Mouse (Mus musculus) CH12.LX (cell line): ENCODE measurements around the gene Col16a1. TPM values are rescaled to one million over a fixed set of nuclear protein-coding genes. Genes with fewer than 3 reads are reported as not detected.

Experiments
- DNase-seq: peaks from one replicate; pipeline ENCODE4 v3.0.0-alpha.2; 2013; ENCODE audit errors: extremely low read depth
- H3K27ac ChIP-seq: 2 replicates; pipeline ENCODE4 v1.5.1; 2012; ENCODE audit warnings: low read depth, mild to moderate bottlenecking, control low read depth, moderate library complexity; ENCODE audit not compliant: insufficient read depth
- H3K27me3 ChIP-seq: replicated peaks from 2 replicates; pipeline ENCODE3; 2012; ENCODE audit warnings: inconsistent platforms
- H3K36me3 ChIP-seq, 2 experiments: replicated peaks in 1 of 2; 2 replicates each; pipeline versions ENCODE3 to v1.6.1; 2012; ENCODE audit warnings: inconsistent platforms in 1 of 2, low read length in 1 of 2, mild to moderate bottlenecking in 1 of 2, mixed read lengths in 1 of 2, moderate library complexity in 1 of 2; ENCODE audit not compliant: control insufficient read depth in 1 of 2, insufficient read depth in 1 of 2
- H3K4me1 ChIP-seq, 2 experiments: 2 replicates each; pipeline ENCODE4 v1.6.1; 2012; ENCODE audit warnings: inconsistent platforms in 1 of 2, moderate library complexity in 1 of 2; ENCODE audit not compliant: insufficient read depth in 2 of 2, control insufficient read depth in 1 of 2
- H3K4me2 ChIP-seq: 2 replicates; pipeline ENCODE4 v1.6.1; 2012; ENCODE audit warnings: low read depth, mild to moderate bottlenecking, control low read depth; ENCODE audit not compliant: poor library complexity, insufficient read depth, severe bottlenecking
- H3K4me3 ChIP-seq, 3 experiments: fragments of 150-350 bp in 1 of 3; sonication (generic) in 1 of 3; replicated peaks in 1 of 3; 2 replicates each; pipeline versions ENCODE3 to v1.5.1; 2011 to 2012; ENCODE audit warnings: low read depth in 2 of 3, low read length in 2 of 3, mild to moderate bottlenecking in 2 of 3, moderate library complexity in 2 of 3, control low read depth in 1 of 3, improper control_type of control experiment in 1 of 3, inconsistent platforms in 1 of 3, mixed read lengths in 1 of 3; ENCODE audit not compliant: poor library complexity in 1 of 3
- H3K79me2 ChIP-seq: replicated peaks from 2 replicates; pipeline ENCODE4 v1.6.1; 2012; ENCODE audit warnings: mild to moderate bottlenecking, moderate library complexity; ENCODE audit not compliant: control insufficient read depth, poor library complexity, insufficient read depth, severe bottlenecking; ENCODE audit errors: extremely low read depth
- H3K9ac ChIP-seq: 2 replicates; pipeline ENCODE4 v1.6.1; 2012; ENCODE audit warnings: low read depth, mild to moderate bottlenecking, control low read depth, moderate library complexity; ENCODE audit not compliant: insufficient read depth
- H3K9me3 ChIP-seq: replicated peaks from 2 replicates; pipeline ENCODE3; 2012; ENCODE audit warnings: low read length, inconsistent platforms, mixed read lengths
- BHLHE40 ChIP-seq: IDR thresholded peaks from 2 replicates; pipeline ENCODE4 v1.6.1; 2011; ENCODE audit warnings: mild to moderate bottlenecking, low read depth, low read length, improper control_type of control experiment
- CHD2 ChIP-seq: IDR thresholded peaks from 2 replicates; pipeline ENCODE4 v1.6.1; 2011; ENCODE audit warnings: low read length, improper control_type of control experiment
- CTCF ChIP-seq, 2 experiments: IDR thresholded peaks in 1 of 2; conservative IDR thresholded peaks in 1 of 2; 2 replicates each; pipeline ENCODE4 v1.5.1; 2011 to 2012; ENCODE audit warnings: low read depth in 2 of 2, low read length in 2 of 2, improper control_type of control experiment in 1 of 2, inconsistent platforms in 1 of 2, mild to moderate bottlenecking in 1 of 2, moderate library complexity in 1 of 2
- E2F4 ChIP-seq: IDR thresholded peaks from 2 replicates; pipeline ENCODE4 v1.6.1; 2011; ENCODE audit warnings: low read depth, low read length, improper control_type of control experiment; ENCODE audit not compliant: insufficient replicate concordance
- EP300 ChIP-seq: IDR thresholded peaks from 2 replicates; pipeline ENCODE4 v1.6.1; 2011; ENCODE audit warnings: low read length, improper control_type of control experiment
- GABPA ChIP-seq: IDR thresholded peaks from 2 replicates; pipeline ENCODE4 v1.6.1; 2012; ENCODE audit warnings: low read depth, low read length, improper control_type of control experiment, inconsistent platforms; ENCODE audit not compliant: insufficient replicate concordance
- HCFC1 ChIP-seq: IDR thresholded peaks from 2 replicates; pipeline ENCODE4 v1.6.1; 2012; ENCODE audit warnings: low read depth, mild to moderate bottlenecking, inconsistent platforms, low read length, improper control_type of control experiment
- JUN ChIP-seq: IDR thresholded peaks from 2 replicates; pipeline ENCODE4 v1.6.1; 2011; ENCODE audit warnings: low read depth, mild to moderate bottlenecking, low read length, improper control_type of control experiment, moderate library complexity; ENCODE audit not compliant: insufficient read depth
- MAFK ChIP-seq: IDR thresholded peaks from 2 replicates; pipeline ENCODE4 v1.6.1; 2011; ENCODE audit warnings: low read length, improper control_type of control experiment; ENCODE audit not compliant: insufficient replicate concordance
- MAX ChIP-seq: IDR thresholded peaks from 2 replicates; pipeline ENCODE4 v1.6.1; 2011; ENCODE audit warnings: low read length, improper control_type of control experiment
- MAZ ChIP-seq: IDR thresholded peaks from 2 replicates; pipeline ENCODE4 v1.6.1; 2012; ENCODE audit warnings: low read depth, mild to moderate bottlenecking, inconsistent platforms, low read length, improper control_type of control experiment, moderate library complexity
- MEF2A ChIP-seq: IDR thresholded peaks from 2 replicates; pipeline ENCODE4 v1.6.1; 2014; ENCODE audit warnings: low read depth, mild to moderate bottlenecking, inconsistent platforms, low read length, improper control_type of control experiment, borderline replicate concordance
- MXI1 ChIP-seq: IDR thresholded peaks from 2 replicates; pipeline ENCODE4 v1.6.1; 2011; ENCODE audit warnings: mild to moderate bottlenecking, low read depth, low read length, improper control_type of control experiment
- MYC ChIP-seq: IDR thresholded peaks from 2 replicates; pipeline ENCODE4 v1.6.1; 2011; ENCODE audit warnings: low read depth, mild to moderate bottlenecking, improper control_type of control experiment, low read length
- NELFE ChIP-seq: IDR thresholded peaks from 2 replicates; pipeline ENCODE4 v1.6.1; 2011; ENCODE audit warnings: low read depth, low read length, improper control_type of control experiment
- PAX5 ChIP-seq: IDR thresholded peaks from 2 replicates; pipeline ENCODE4 v1.6.1; 2012; ENCODE audit warnings: low read length, inconsistent platforms, mixed read lengths
- RAD21 ChIP-seq: IDR thresholded peaks from 2 replicates; pipeline ENCODE4 v1.6.1; 2011; ENCODE audit warnings: low read depth, mild to moderate bottlenecking, low read length, improper control_type of control experiment, moderate library complexity
- RCOR1 ChIP-seq: conservative IDR thresholded peaks from 2 replicates; pipeline ENCODE4 v1.6.1; 2012; ENCODE audit warnings: low read depth, mild to moderate bottlenecking, inconsistent platforms, low read length, improper control_type of control experiment
- SIN3A ChIP-seq: IDR thresholded peaks from 2 replicates; pipeline ENCODE4 v1.6.1; 2012; ENCODE audit warnings: low read length, improper control_type of control experiment, inconsistent platforms
- UBTF ChIP-seq: IDR thresholded peaks from 2 replicates; pipeline ENCODE4 v1.6.1; 2012; ENCODE audit warnings: low read depth, mild to moderate bottlenecking, inconsistent platforms, low read length, improper control_type of control experiment, moderate library complexity
- ZMIZ1 ChIP-seq: IDR thresholded peaks from 2 replicates; pipeline ENCODE4 v1.6.1; 2012; ENCODE audit warnings: low read depth, mild to moderate bottlenecking, inconsistent platforms, low read length, improper control_type of control experiment
- dilution Hi-C: fragments of 300-500 bp; cut with MboI; formaldehyde crosslinking; loops from 2 replicates; pipeline ENCODE4 v1.14.3; 2020; ENCODE audit warnings: low sequenced_read_pairs; ENCODE audit not compliant: extremely low pct_unique_long_range_greater_than_20kb, extremely low pct_ligation_motif_present
- in situ Hi-C: fragments of 300-500 bp; cut with MboI; formaldehyde crosslinking; loops from 3 replicates; pipeline ENCODE4 v1.14.3; 2019; ENCODE audit warnings: low sequenced_read_pairs, low pct_ligation_motif_present, low pct_unique_long_range_greater_than_20kb, mixed read lengths
- polyA plus RNA-seq: library from polyadenylated mRNA; unstranded; fragments of >175 nt; gene quantifications from 2 replicates; pipeline ENCODE4 v1.2.1, GENCODE M21; 2012; ENCODE audit warnings: low read depth; ENCODE audit not compliant: insufficient read length
- total RNA-seq, 2 experiments: library from RNA; depleted of rRNA; stranded (reverse); fragments of 300-350 nt in 1 of 2; fragments of >200 nt in 1 of 2; gene quantifications; 2 replicates each; pipeline ENCODE4 v1.2.3; 2012 to 2014

Gene Col16a1
- total and polyA plus RNA-seq, 3 experiments: not detected

DNA sequence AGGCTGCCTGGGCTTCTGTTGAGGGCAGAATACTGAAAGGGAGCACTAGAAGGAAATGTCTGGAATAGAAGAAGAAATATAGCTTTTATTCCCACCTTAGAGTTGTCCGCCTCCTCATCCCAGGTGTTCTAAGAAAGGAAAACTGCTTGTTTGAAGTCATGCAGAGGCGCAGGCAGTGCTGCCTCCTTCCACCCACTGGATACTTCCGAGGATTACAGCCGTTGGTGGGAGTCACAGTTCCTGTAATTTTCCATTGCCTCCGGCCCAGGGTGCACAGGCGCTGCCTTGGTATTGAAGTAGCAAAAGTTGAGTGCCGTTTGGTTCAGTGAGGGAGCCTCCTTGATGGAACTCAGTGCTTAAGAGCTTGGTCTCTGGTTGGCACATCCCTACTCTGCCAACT lies 62.5 kb downstream of the Col16a1 start:
- Histone ChIP-seq H3K4me1 (peaks cover 2 to 19% of the 10 kb centered on the region in 2 experiments; a peak in 2 of 4 replicates), H3K9me3 (no peaks in the 10 kb centered on the region), H3K27me3 (no peaks in the 10 kb centered on the region)
- in situ Hi-C loops: no loop called here
- TF ChIP-seq CTCF (conservative IDR thresholded peaks at IDR 0.05 in 1 of 2, IDR thresholded peaks at IDR 0.05 in 1 of 2; ENCODE audit: low read depth in 2 of 2, low read length in 2 of 2) (no peak), NELFE (no peak), MAX (no peak), MYC (no peak)
- TF ChIP-seq, all 38 proteins: peak for 0
- Histone ChIP-seq H3K4me3 (no peak overlapping the region), H3K9ac (no peak overlapping the region), H3K36me3 (peaks cover 0 to 39% of the 10 kb centered on the region in 2 experiments), H3K79me2 (peaks cover 3% of the 10 kb centered on the region; the same call in 1 of the 2 replicates), H3K27ac (no peak overlapping the region), H3K4me2 (no peak overlapping the region)
- dilution Hi-C loops: no loop called here
- DNase-seq: no peak

DNA sequence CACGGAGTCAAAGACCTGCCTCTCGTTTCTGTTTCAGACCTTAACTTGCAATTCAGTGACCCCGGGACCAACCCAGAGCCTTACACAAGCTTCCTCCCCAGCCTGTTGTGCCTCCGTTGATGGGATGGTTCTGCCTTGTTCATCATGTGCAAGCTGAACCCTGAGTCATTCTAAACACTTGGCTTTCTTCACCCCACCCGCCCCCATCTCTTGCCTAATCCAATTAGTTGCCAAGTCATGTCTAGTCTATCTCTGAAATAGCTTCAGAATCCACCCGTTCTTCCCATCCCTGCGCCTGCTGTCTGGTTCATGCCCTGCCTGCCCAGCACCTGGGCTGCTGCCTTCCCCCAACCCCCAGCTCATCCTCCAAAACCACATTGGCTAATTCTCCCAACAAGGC lies 64.7 kb downstream of the Col16a1 start:
- dilution Hi-C loops (no loop called here), in situ Hi-C loops (no loop called here)
- Histone ChIP-seq H3K4me3 (no peak overlapping the region), H3K27ac (no peak overlapping the region), H3K9ac (no peak overlapping the region), H3K9me3 (no peaks in the 10 kb centered on the region), H3K79me2 (peaks cover 3% of the 10 kb centered on the region; the same call in 1 of the 2 replicates), H3K27me3 (no peaks in the 10 kb centered on the region), H3K4me1 (peaks cover 0 to 12% of the 10 kb centered on the region in 2 experiments; a peak in 2 of 4 replicates), H3K36me3 (peaks cover 0 to 52% of the 10 kb centered on the region in 2 experiments), H3K4me2 (no peak overlapping the region)
- DNase-seq: no peak
- TF ChIP-seq PAX5: no peak
- no peak for TF ChIP-seq HCFC1
- TF ChIP-seq CTCF (conservative IDR thresholded peaks at IDR 0.05 in 1 of 2, IDR thresholded peaks at IDR 0.05 in 1 of 2; ENCODE audit: low read depth in 2 of 2, low read length in 2 of 2): no peak

DNA sequence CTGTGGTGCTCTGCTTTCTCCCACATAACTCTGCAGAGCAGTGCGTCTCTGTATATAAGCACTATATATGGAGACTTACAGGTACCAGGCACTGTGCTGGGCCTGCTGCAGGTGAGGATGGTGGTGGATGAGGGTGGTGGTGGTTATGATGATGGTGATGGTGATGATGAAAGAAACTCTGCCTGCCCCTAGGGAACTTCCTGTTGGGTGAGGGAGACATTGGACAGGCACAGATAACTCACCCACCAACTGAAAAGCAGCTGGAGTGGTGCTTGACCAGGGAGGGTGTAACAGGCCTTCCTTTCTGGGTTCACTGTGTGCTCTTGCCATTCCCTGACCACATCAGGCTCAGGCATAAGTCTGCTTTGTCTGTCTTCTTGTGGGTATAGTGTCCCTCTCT lies 65.1 kb downstream of the Col16a1 start:
- in situ Hi-C loops: no loop called here
- TF ChIP-seq SIN3A: no peak
- no peak for TF ChIP-seq E2F4
- no peak for TF ChIP-seq BHLHE40
- no peak for TF ChIP-seq UBTF
- TF ChIP-seq MEF2A: no peak
- TF ChIP-seq RAD21: no peak
- no peak for TF ChIP-seq JUN
- TF ChIP-seq GABPA: no peak
- no peak for TF ChIP-seq CHD2
- TF ChIP-seq RCOR1: no peak
- no peak for TF ChIP-seq MAZ
- no peak for TF ChIP-seq ZMIZ1
- TF ChIP-seq MAFK: no peak
- no peak for TF ChIP-seq MXI1
- no peak for TF ChIP-seq EP300
- TF ChIP-seq, all 38 proteins: peak for 0
- Histone ChIP-seq H3K27ac (no peak overlapping the region), H3K36me3 (peaks cover 0 to 52% of the 10 kb centered on the region in 2 experiments), H3K4me1 (peaks cover 0 to 12% of the 10 kb centered on the region in 2 experiments; a peak in 2 of 4 replicates), H3K79me2 (peaks cover 3% of the 10 kb centered on the region), H3K4me2 (no peak overlapping the region), H3K27me3 (no peaks in the 10 kb centered on the region), H3K9me3 (no peaks in the 10 kb centered on the region), H3K4me3 (no peak overlapping the region), H3K9ac (no peak overlapping the region)
- no peak for DNase-seq
- dilution Hi-C loops: no loop called here
